Mouse (Mus musculus) limb, embryonic 11.5 days (tissue): ENCODE measurements around the gene Zbtb20. TPM values are rescaled to one million over a fixed set of nuclear protein-coding genes. Genes with fewer than 3 reads are reported as not detected.

Source experiments
- ATAC-seq: fragments of 200-750 bp; cut with Nextera tagmentation; 2 replicates; pipeline ENCODE4 v1.8.0; 2017; ENCODE audit warnings: low read depth; ENCODE audit not compliant: insufficient number of reproducible peaks, low FRiP score, low TSS enrichment
- DNase-seq: peaks from one replicate; pipeline ENCODE4 v3.0.0-alpha.2; 2015; ENCODE audit warnings: low spot score
- H3K27ac ChIP-seq: fragments of 300-500 bp; sonication (generic); replicated peaks from 2 replicates; pipeline ENCODE4 v1.5.1; 2014; ENCODE audit warnings: low read depth, mild to moderate bottlenecking, low read length
- H3K27me3 ChIP-seq: fragments of 300-500 bp; sonication (generic); 2 replicates; pipeline ENCODE4 v1.6.1; 2014; ENCODE audit warnings: mild to moderate bottlenecking, low read length, mixed read lengths; ENCODE audit not compliant: control insufficient read depth, insufficient read depth
- H3K36me3 ChIP-seq: fragments of 300-500 bp; sonication (generic); 2 replicates; pipeline ENCODE4 v1.6.1; 2014; ENCODE audit warnings: mild to moderate bottlenecking, low read length, moderate library complexity, mixed read lengths; ENCODE audit not compliant: control insufficient read depth, insufficient read depth
- H3K4me1 ChIP-seq: fragments of 300-500 bp; sonication (generic); 2 replicates; pipeline ENCODE4 v1.6.1; 2014; ENCODE audit warnings: low read length, mixed read lengths; ENCODE audit not compliant: control insufficient read depth, insufficient read depth
- H3K4me2 ChIP-seq: fragments of 300-500 bp; sonication (generic); 2 replicates; pipeline ENCODE4 v1.6.1; 2014; ENCODE audit warnings: low read depth, mild to moderate bottlenecking, moderate library complexity; ENCODE audit not compliant: severe bottlenecking
- H3K4me3 ChIP-seq: fragments of 300-500 bp; sonication (generic); 2 replicates; pipeline ENCODE4 v1.5.1; 2014; ENCODE audit warnings: low read depth, low read length
- H3K9ac ChIP-seq: fragments of 300-500 bp; sonication (generic); 2 replicates; pipeline ENCODE4 v1.6.1; 2014; ENCODE audit warnings: mild to moderate bottlenecking, low read length
- H3K9me3 ChIP-seq: fragments of 300-500 bp; sonication (generic); 2 replicates; pipeline ENCODE4 v1.6.1; 2016; ENCODE audit warnings: low read length; ENCODE audit not compliant: control insufficient read depth
- WGBS: fragments of 180-500 bp; shearing (Covaris S2); extraction: QIAGEN DNeasy Blood & Tissue Kit; methylation state at CpG from one replicate; pipeline ENCODE4 v1.1.7; 2014; 5-methylcytosine and 5-hydroxymethylcytosine counted together
- microRNA counts: library from miRNA; unstranded; fragments of <30 nt; microRNA quantifications from one replicate; lab custom pipeline; 2016
- microRNA-seq: library from miRNA; unstranded; fragments of <30 nt; microRNA quantifications from one replicate; pipeline ENCODE4, GENCODE M21; 2016
- polyA plus RNA-seq: library from polyadenylated mRNA; unstranded; fragments of >200 nt; fragmentation: Nextera tagmentation; extraction: Ambion mirVana; gene quantifications from 2 replicates; pipeline ENCODE4 v1.2.1, GENCODE M21; 2014

Gene Zbtb20
- polyA plus RNA-seq, 1 experiment from 2014 or later, result 12.9 TPM

- Histone ChIP-seq H3K36me3 (no peaks in the 10 kb centered on the region), H3K4me3 (no peak overlapping the region), H3K4me1 (no peaks in the 10 kb centered on the region), H3K9ac (no peak overlapping the region), H3K27me3 (no peaks in the 10 kb centered on the region), H3K27ac (no peak overlapping the region), H3K4me2 (no peak overlapping the region), H3K9me3 (no peaks in the 10 kb centered on the region)
- ATAC-seq (no peak), DNase-seq (no peak)
- 77% methylated on average over 3 of the region's 3 CpGs for WGBS
Measured at GRCm38 (mm10) chr16:43674400-43674799, 798.7 kb downstream of the Zbtb20 start.

DNA sequence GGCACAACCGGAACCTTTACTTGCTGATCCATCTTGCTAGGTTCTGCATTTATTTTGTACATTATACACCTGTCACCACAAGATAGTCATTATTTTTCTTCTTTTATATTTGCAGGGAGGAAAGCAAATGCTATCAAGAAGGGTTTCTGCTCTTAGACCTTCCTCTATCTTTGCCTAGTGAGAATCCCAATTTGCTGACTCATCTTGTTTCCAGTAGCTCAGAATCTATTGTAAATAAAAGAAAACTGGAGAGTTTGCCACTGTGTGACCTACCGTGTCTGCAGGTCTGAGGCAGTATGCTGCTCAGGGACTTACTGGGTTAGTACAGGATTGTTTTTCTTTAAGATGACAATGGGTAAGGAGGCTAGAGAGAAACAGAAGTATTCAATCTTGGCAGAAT, 812.3 kb downstream of the Zbtb20 start:
- ATAC-seq (no peak), DNase-seq (no peak)
- Histone ChIP-seq H3K9me3 (no peaks in the 10 kb centered on the region), H3K4me1 (no peaks in the 10 kb centered on the region), H3K27me3 (no peaks in the 10 kb centered on the region), H3K36me3 (no peaks in the 10 kb centered on the region), H3K4me2 (no peak overlapping the region), H3K9ac (no peak overlapping the region), H3K4me3 (no peak overlapping the region), H3K27ac (no peak overlapping the region)
- WGBS, result 86% methylated on average over 2 of the region's 2 CpGs

- Histone ChIP-seq H3K27ac (no peak overlapping the region), H3K36me3 (no peaks in the 10 kb centered on the region), H3K4me2 (no peak overlapping the region), H3K4me1 (no peaks in the 10 kb centered on the region), H3K27me3 (no peaks in the 10 kb centered on the region), H3K9me3 (no peaks in the 10 kb centered on the region), H3K4me3 (no peak overlapping the region), H3K9ac (no peak overlapping the region)
- WGBS, result 95% methylated on average over 3 of the region's 3 CpGs
- DNase-seq, result no peak
- no peak for ATAC-seq
Measured at GRCm38 (mm10) chr16:43690211-43690690, 814.6 kb downstream of the Zbtb20 start.

DNA sequence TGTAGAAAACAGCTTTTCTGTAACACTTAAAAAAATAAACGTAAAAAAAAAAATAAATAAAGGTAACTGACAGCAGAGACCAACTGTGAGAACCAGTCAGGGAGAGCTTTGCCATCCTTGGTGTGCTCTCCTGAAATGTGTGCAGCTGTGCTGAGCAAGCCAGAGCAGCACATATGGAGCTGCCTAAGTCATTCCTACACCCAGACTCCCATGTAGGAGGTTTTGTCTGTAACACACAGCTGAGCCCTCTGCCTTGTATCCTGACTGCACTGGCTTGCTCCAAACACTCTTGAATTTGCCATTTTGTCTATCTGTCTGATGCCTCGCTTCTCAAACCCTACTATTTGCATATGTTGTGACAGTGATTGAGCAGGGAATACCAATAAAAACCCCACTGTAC, 815.2 kb downstream of the Zbtb20 start:
- Histone ChIP-seq H3K4me2 (no peak overlapping the region), H3K27me3 (no peaks in the 10 kb centered on the region), H3K9ac (no peak overlapping the region), H3K9me3 (no peaks in the 10 kb centered on the region), H3K36me3 (no peaks in the 10 kb centered on the region), H3K4me3 (no peak overlapping the region), H3K4me1 (no peaks in the 10 kb centered on the region), H3K27ac (no peak overlapping the region)
- ATAC-seq (no peak), DNase-seq (no peak)
- WGBS, result 88% methylated on average over 2 of the region's 2 CpGs

GRCm38 (mm10) chr16:43691741-43692140, 816.1 kb downstream of the Zbtb20 start:
- Histone ChIP-seq H3K4me2 (no peak overlapping the region), H3K4me3 (no peak overlapping the region)
- DNase-seq, result no peak

More at GRCm38 (mm10) chr16:43691741-43692140, 816.1 kb downstream of the Zbtb20 start:
- 97% methylated on average over 5 of the region's 5 CpGs for WGBS
- no peak overlapping the region for H3K27ac ChIP-seq
- no peak for ATAC-seq
- no peaks in the 10 kb centered on the region for H3K27me3 ChIP-seq
- H3K4me1 ChIP-seq, result no peaks in the 10 kb centered on the region
- no peaks in the 10 kb centered on the region for H3K36me3 ChIP-seq
- no peaks in the 10 kb centered on the region for H3K9me3 ChIP-seq
- H3K9ac ChIP-seq, result no peak overlapping the region

MicroRNAs within 50 kb of the gene (microRNA counts, 519-probe panel; counts per million panel counts)
- microRNA mmu-miR-568 (lab: Ali Mortazavi, UCI), result not detected

Small RNA genes within 50 kb of the gene (microRNA-seq; reads per million reads assigned to microRNA genes)
- gene Mir568, result not detected
